Mouse (Mus musculus) macrophage (primary cell): Measurements from ENCODE around the gene Tomt. TPM values are rescaled to one million over a fixed set of nuclear protein-coding genes. Genes with fewer than 3 reads are reported as not detected.

Experiments
- H3K27ac ChIP-seq: fragments of 350-480 bp; formaldehyde crosslinking; 2 replicates; pipeline ENCODE4 v1.9.0; 2021
- H3K36me3 ChIP-seq: fragments of 350-480 bp; formaldehyde crosslinking; 2 replicates; pipeline ENCODE4 v1.9.0; 2021; ENCODE audit errors: inconsistent target
- H3K4me3 ChIP-seq: fragments of 350-480 bp; formaldehyde crosslinking; 2 replicates; pipeline ENCODE4 v1.9.0; 2021; ENCODE audit errors: inconsistent target
- H3K79me2 ChIP-seq: fragments of 350-480 bp; formaldehyde crosslinking; 2 replicates; pipeline ENCODE4 v1.9.0; 2021; ENCODE audit errors: inconsistent target
- WGBS: methylation state at CpG from one replicate; pipeline ENCODE4 v1.1.7; 2026; ENCODE audit warnings: inconsistent platforms; ENCODE audit not compliant: missing documents; 5-methylcytosine and 5-hydroxymethylcytosine counted together
- polyA plus RNA-seq: library from polyadenylated mRNA; stranded (reverse); fragments of 250-400 nt; gene quantifications from 3 replicates; pipeline ENCODE4 v1.2.4, GENCODE M21; 2018; ENCODE audit warnings: inconsistent platforms

Tomt gene
- polyA plus RNA-seq, 1 experiment from 2014 or later: 0.23 TPM

DNA sequence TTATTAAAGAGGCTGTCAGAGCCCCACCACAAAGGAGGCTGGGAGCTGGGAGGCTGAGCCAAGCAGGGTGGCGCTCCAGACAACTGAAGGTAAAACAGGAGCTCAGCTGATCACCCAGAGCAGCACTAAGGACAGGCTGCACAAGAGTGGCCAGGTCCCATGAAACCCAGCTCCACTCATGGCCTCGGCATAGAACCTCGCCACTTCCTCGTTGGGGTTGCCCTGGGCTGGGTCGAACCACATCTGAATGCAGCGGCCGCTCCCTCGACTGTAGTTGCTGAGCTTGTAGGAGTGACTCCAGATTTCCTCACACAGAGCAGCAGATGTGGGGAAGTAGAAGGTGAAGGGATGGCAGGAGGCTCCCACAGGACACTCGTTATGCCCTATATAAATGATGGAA, 47.8 kb downstream of the Tomt start:
- H3K79me2 ChIP-seq: no peaks in the 10 kb centered on the region
- no peaks in the 10 kb centered on the region for H3K36me3 ChIP-seq
- H3K4me3 ChIP-seq: no peak overlapping the region
- WGBS: 35% methylated on average over 9 of the region's 9 CpGs
- H3K27ac ChIP-seq: peak overlapping the region; percentile 21; the same call in 1 of the 2 replicates

DNA sequence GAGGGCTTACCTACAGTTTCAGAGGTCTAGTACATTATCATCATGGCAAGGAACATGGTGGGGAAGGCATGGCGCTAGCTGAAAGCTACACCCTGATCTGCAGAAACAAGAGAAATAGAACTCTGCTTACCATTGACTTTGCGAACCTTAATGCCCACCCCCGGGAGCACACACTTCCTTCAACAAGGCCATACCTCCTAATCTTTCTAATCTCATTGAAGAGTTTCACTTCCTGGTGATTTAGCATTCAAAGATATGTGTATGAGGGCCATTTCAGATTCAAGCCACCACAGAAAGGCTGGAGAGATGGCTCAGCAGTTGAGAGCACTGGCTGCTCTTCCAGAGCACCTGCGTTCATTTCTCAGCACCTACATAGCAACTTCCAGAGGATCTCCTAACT, 49.1 kb downstream of the Tomt start, which contains the start of gene Folr2:
Gene Folr2 (minus strand): TSS at position 101 of the 400 bp plus-strand sequence.
- 66% methylated on average over 4 of the region's 4 CpGs for WGBS
- H3K36me3 ChIP-seq: no peaks in the 10 kb centered on the region
- H3K4me3 ChIP-seq: no peak within 1 kb of the TSS
- no peaks in the 10 kb centered on the region for H3K79me2 ChIP-seq
- H3K27ac ChIP-seq: peak within 1 kb of the TSS; percentile 21; the same call in 1 of the 2 replicates

DNA sequence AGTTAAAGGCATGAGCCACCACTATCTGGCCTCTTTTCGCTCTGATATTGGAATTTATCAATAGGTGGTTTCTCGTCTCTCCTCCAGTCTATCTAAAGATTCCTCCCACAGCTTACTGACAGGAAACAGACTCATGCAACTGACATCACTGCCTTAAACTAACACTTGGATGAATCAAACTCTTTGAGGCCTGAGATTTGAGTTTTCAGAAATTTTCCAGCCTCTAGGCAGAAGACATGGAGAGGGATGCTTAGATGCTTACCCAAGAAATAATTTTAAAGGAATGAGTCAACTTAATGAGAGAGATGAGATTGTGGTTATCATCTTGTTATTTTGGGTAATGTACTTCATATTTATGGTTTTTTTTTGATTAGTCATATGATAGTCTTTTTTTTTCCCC, 52.3 kb downstream of the Tomt start:
- Histone ChIP-seq H3K4me3 (no peak overlapping the region), H3K27ac (peak overlapping the region; percentile 90), H3K79me2 (no peaks in the 10 kb centered on the region), H3K36me3 (no peaks in the 10 kb centered on the region)
- 55% methylated on average over 2 of the region's 2 CpGs for WGBS

GRCm38 (mm10) chr7:101852846-101853245, 53.3 kb downstream of the Tomt start:
- H3K27ac ChIP-seq: peak overlapping the region; percentile 90
- H3K79me2 ChIP-seq: no peaks in the 10 kb centered on the region
- H3K36me3 ChIP-seq: no peaks in the 10 kb centered on the region
- no peak overlapping the region for H3K4me3 ChIP-seq
- WGBS: 94% methylated on average over 6 of the region's 6 CpGs

GRCm38 (mm10) chr7:101851689-101852088, 54.5 kb downstream of the Tomt start:
- H3K36me3 ChIP-seq: no peaks in the 10 kb centered on the region
- WGBS: 12% methylated on average over 6 of the region's 6 CpGs
- no peak overlapping the region for H3K4me3 ChIP-seq
- H3K79me2 ChIP-seq: no peaks in the 10 kb centered on the region
- H3K27ac ChIP-seq: peak overlapping the region; percentile 90

Other genes with a start within 250 kb of the Tomt start
- 11.3 to 15.1 TPM (median 11.4 TPM) in 3 replicates for gene Clpb, start 242.7 kb downstream of the Tomt start, polyA plus RNA-seq
- gene Phox2a, start 88.0 kb downstream of the Tomt start, polyA plus RNA-seq: not detected in 3 replicates
- 63.7 to 85.3 TPM (median 76.3 TPM) in 3 replicates for gene Inppl1, start 68.1 kb downstream of the Tomt start, polyA plus RNA-seq
- gene Folr2, start 49.2 kb downstream of the Tomt start, polyA plus RNA-seq: 21.1 to 134 TPM (median 134 TPM) in 3 replicates
- gene Anapc15, start 42.6 kb downstream of the Tomt start, polyA plus RNA-seq: 80.5 to 140 TPM (median 104 TPM) in 3 replicates
- 0.50 to 0.59 TPM in 2 of 3 replicates, not detected in the other for gene Folr1, start 35.6 kb downstream of the Tomt start, polyA plus RNA-seq
- 249 to 321 TPM (median 295 TPM) in 3 replicates for gene Lamtor1, start 455 bp downstream of the Tomt start, polyA plus RNA-seq
- 1.2 to 2.8 TPM (median 2.0 TPM) in 3 replicates for gene Lrrc51, start 27.5 kb upstream of the Tomt start, polyA plus RNA-seq
- gene Numa1, start 27.8 kb upstream of the Tomt start, polyA plus RNA-seq: 61.1 to 130 TPM (median 82.9 TPM) in 3 replicates
- 56.7 to 120 TPM (median 96.3 TPM) in 3 replicates for gene Il18bp, start 112.3 kb upstream of the Tomt start, polyA plus RNA-seq
- 17.9 to 24.1 TPM (median 19.6 TPM) in 3 replicates for gene Rnf121, start 159.1 kb upstream of the Tomt start, polyA plus RNA-seq
- gene Xndc1, start 159.2 kb upstream of the Tomt start, polyA plus RNA-seq: 9.5 to 11.5 TPM (median 11.5 TPM) in 3 replicates
- gene Xntrpc, start 159.4 kb upstream of the Tomt start, polyA plus RNA-seq: 0.07 to 0.19 TPM in 2 of 3 replicates, not detected in the other
- gene Trpc2, start 176.8 kb upstream of the Tomt start, polyA plus RNA-seq: 0.13 TPM in 1 of 3 replicates, not detected in the others
- not detected in 3 replicates for gene Art1, start 195.4 kb upstream of the Tomt start, polyA plus RNA-seq
- not detected in 3 replicates for gene Art5, start 203.1 kb upstream of the Tomt start, polyA plus RNA-seq
- not detected in 3 replicates for gene Chrna10, start 210.5 kb upstream of the Tomt start, polyA plus RNA-seq